Mouse (Mus musculus) intestine, embryonic 16.5 days (tissue): ENCODE measurements around the gene Ttll13. TPM values are rescaled to one million over a fixed set of nuclear protein-coding genes. Genes with fewer than 3 reads are reported as not detected.

Source experiments
- ATAC-seq: fragments of 200-750 bp; cut with Nextera tagmentation; 2 replicates; pipeline ENCODE4 v1.8.0; 2017; ENCODE audit warnings: moderate TSS enrichment, moderate library complexity
- H3K27ac ChIP-seq: fragments of 300-500 bp; sonication (generic); 2 replicates; pipeline ENCODE4 v1.5.1; 2014; ENCODE audit warnings: mild to moderate bottlenecking, low read length
- H3K27me3 ChIP-seq: fragments of 300-500 bp; sonication (generic); replicated peaks from 2 replicates; pipeline ENCODE4 v1.6.1; 2014; ENCODE audit warnings: low read length, control low read depth, mixed read lengths; ENCODE audit not compliant: control insufficient read depth, insufficient read depth
- H3K36me3 ChIP-seq: fragments of 300-500 bp; sonication (generic); 2 replicates; pipeline ENCODE4 v1.6.1; 2014; ENCODE audit warnings: low read length, control low read depth; ENCODE audit not compliant: control insufficient read depth, insufficient read depth
- H3K4me1 ChIP-seq: fragments of 300-500 bp; sonication (generic); 2 replicates; pipeline ENCODE4 v1.6.1; 2014; ENCODE audit warnings: low read length, control low read depth, mixed read lengths; ENCODE audit not compliant: control insufficient read depth, insufficient read depth
- H3K4me2 ChIP-seq: fragments of 300-500 bp; sonication (generic); 2 replicates; pipeline ENCODE4 v1.6.1; 2014; ENCODE audit warnings: low read depth, low read length, control low read depth
- H3K4me3 ChIP-seq: fragments of 300-500 bp; sonication (generic); 2 replicates; pipeline ENCODE4 v1.5.1; 2014; ENCODE audit warnings: mild to moderate bottlenecking, low read length
- H3K9ac ChIP-seq: fragments of 300-500 bp; sonication (generic); 2 replicates; pipeline ENCODE4 v1.6.1; 2014; ENCODE audit warnings: low read depth, low read length
- H3K9me3 ChIP-seq: fragments of 300-500 bp; sonication (generic); 2 replicates; pipeline ENCODE4 v1.6.1; 2016; ENCODE audit warnings: low read length, control low read depth; ENCODE audit not compliant: control insufficient read depth
- WGBS: fragments of 180-500 bp; shearing (Covaris S2); extraction: QIAGEN DNeasy Blood & Tissue Kit; methylation state at CpG from one replicate; pipeline ENCODE4 v1.1.7; 2014; 5-methylcytosine and 5-hydroxymethylcytosine counted together
- polyA plus RNA-seq: library from polyadenylated mRNA; unstranded; fragments of >200 nt; fragmentation: Nextera tagmentation; extraction: Ambion mirVana; gene quantifications from 2 replicates; pipeline ENCODE4 v1.2.1, GENCODE M21; 2015

Ttll13 gene
- polyA plus RNA-seq, 1 experiment from 2014 or later: 0.56 TPM

GRCm38 (mm10) chr7:80246859-80247258, 683 bp downstream of the Ttll13 start:
- Histone ChIP-seq H3K4me3 (peak overlapping the region; percentile 66), H3K9ac (0 out of 2 replicates have a peak overlapping the region, but pooled peaks have one; percentile 77), H3K4me1 (0 out of 2 replicates have a peak, but pooled peaks cover 3% of the 10 kb centered on the region), H3K27me3 (no peaks in the 10 kb centered on the region), H3K36me3 (no peaks in the 10 kb centered on the region), H3K4me2 (peak overlapping the region; percentile 73; the same call in 1 of the 2 replicates), H3K27ac (no peak overlapping the region), H3K9me3 (no peaks in the 10 kb centered on the region)
- WGBS: 51% methylated on average over 7 of the region's 7 CpGs
- no peak for ATAC-seq

GRCm38 (mm10) chr7:80252437-80252836, 6.3 kb downstream of the Ttll13 start:
- ATAC-seq: no peak
- Histone ChIP-seq H3K9me3 (no peaks in the 10 kb centered on the region), H3K4me2 (no peak overlapping the region), H3K4me1 (0 out of 2 replicates have a peak, but pooled peaks cover 3% of the 10 kb centered on the region), H3K27ac (no peak overlapping the region), H3K27me3 (no peaks in the 10 kb centered on the region), H3K36me3 (no peaks in the 10 kb centered on the region), H3K9ac (no peak overlapping the region), H3K4me3 (no peak overlapping the region)
- 80% methylated on average over 7 of the region's 7 CpGs for WGBS

GRCm38 (mm10) chr7:80252886-80253285, 6.7 kb downstream of the Ttll13 start:
- Histone ChIP-seq H3K9me3 (no peaks in the 10 kb centered on the region), H3K4me2 (no peak overlapping the region), H3K9ac (no peak overlapping the region), H3K4me1 (0 out of 2 replicates have a peak, but pooled peaks cover 3% of the 10 kb centered on the region), H3K36me3 (no peaks in the 10 kb centered on the region), H3K27me3 (no peaks in the 10 kb centered on the region), H3K27ac (no peak overlapping the region), H3K4me3 (no peak overlapping the region)
- 76% methylated on average over 11 of the region's 11 CpGs for WGBS
- no peak for ATAC-seq

GRCm38 (mm10) chr7:80255981-80256380, 9.8 kb downstream of the Ttll13 start:
- WGBS: 72% methylated on average over 2 of the region's 2 CpGs
- H3K4me1 ChIP-seq: peaks cover 3% of the 10 kb centered on the region; the same call in 1 of the 2 replicates
- no peaks in the 10 kb centered on the region for H3K36me3 ChIP-seq
- no peak overlapping the region for H3K9ac ChIP-seq
- no peak overlapping the region for H3K4me2 ChIP-seq
- H3K27ac ChIP-seq: no peak overlapping the region
- no peak for ATAC-seq
- H3K4me3 ChIP-seq: no peak overlapping the region
- H3K9me3 ChIP-seq: no peaks in the 10 kb centered on the region
- no peaks in the 10 kb centered on the region for H3K27me3 ChIP-seq

GRCm38 (mm10) chr7:80257706-80258105, 11.5 kb downstream of the Ttll13 start:
- Histone ChIP-seq H3K4me2 (no peak overlapping the region), H3K9me3 (no peaks in the 10 kb centered on the region), H3K27me3 (no peaks in the 10 kb centered on the region), H3K27ac (no peak overlapping the region), H3K4me3 (no peak overlapping the region), H3K9ac (no peak overlapping the region), H3K36me3 (no peaks in the 10 kb centered on the region), H3K4me1 (peaks cover 9% of the 10 kb centered on the region)
- WGBS: 69% methylated on average over 2 of the region's 2 CpGs
- no peak for ATAC-seq

GRCm38 (mm10) chr7:80260625-80261371, 14.6 kb downstream of the Ttll13 start, which contains the start of gene Ngrn:
Gene Ngrn, plus strand, starts transcription at chr7:80261215.
- ATAC-seq: peak; percentile 92
- 25% methylated on average over 40 of the region's 40 CpGs for WGBS

GRCm38 (mm10) chr7:80261372-80261990, 15.3 kb downstream of the Ttll13 start:
- under 1% methylated on average over 31 of the region's 32 CpGs for WGBS
- Histone ChIP-seq H3K27me3 (no peaks in the 10 kb centered on the region), H3K9me3 (no peaks in the 10 kb centered on the region), H3K27ac (peak overlapping the region; percentile 80), H3K4me3 (peak overlapping the region; percentile 83), H3K4me2 (peak overlapping the region; percentile 87), H3K36me3 (peaks cover 7% of the 10 kb centered on the region), H3K9ac (peak overlapping the region; percentile 88), H3K4me1 (peaks cover 9% of the 10 kb centered on the region)
- peak; percentile 75 for ATAC-seq

More at GRCm38 (mm10) chr7:80260625-80261371, 14.6 kb downstream of the Ttll13 start, which contains the start of gene Ngrn:
- Histone ChIP-seq H3K36me3 (peaks cover 7% of the 10 kb centered on the region), H3K4me1 (peaks cover 9% of the 10 kb centered on the region), H3K27me3 (no peaks in the 10 kb centered on the region), H3K4me2 (peak within 1 kb of the TSS; percentile 87), H3K9me3 (no peaks in the 10 kb centered on the region), H3K4me3 (peak within 1 kb of the TSS; percentile 83), H3K9ac (peak within 1 kb of the TSS; percentile 88), H3K27ac (peak within 1 kb of the TSS; percentile 80)

GRCm38 (mm10) chr7:80264606-80265005, 18.4 kb downstream of the Ttll13 start:
- Histone ChIP-seq H3K4me3 (no peak overlapping the region), H3K9ac (no peak overlapping the region)

GRCm38 (mm10) chr7:80267764-80268163, 21.6 kb downstream of the Ttll13 start:
- Histone ChIP-seq H3K4me3 (no peak overlapping the region), H3K36me3 (peaks cover 11% of the 10 kb centered on the region), H3K9ac (no peak overlapping the region), H3K4me1 (peaks cover 12% of the 10 kb centered on the region), H3K27ac (no peak overlapping the region), H3K27me3 (no peaks in the 10 kb centered on the region), H3K4me2 (no peak overlapping the region), H3K9me3 (no peaks in the 10 kb centered on the region)
- ATAC-seq: no peak
- WGBS: 70% methylated on average over 1 of the region's 1 CpGs

More at GRCm38 (mm10) chr7:80264606-80265005, 18.4 kb downstream of the Ttll13 start:
- WGBS: 94% methylated on average over 12 of the region's 12 CpGs
- H3K27ac ChIP-seq: no peak overlapping the region
- no peak overlapping the region for H3K4me2 ChIP-seq
- H3K27me3 ChIP-seq: no peaks in the 10 kb centered on the region
- peaks cover 16% of the 10 kb centered on the region for H3K4me1 ChIP-seq
- no peaks in the 10 kb centered on the region for H3K9me3 ChIP-seq
- peaks cover 11% of the 10 kb centered on the region for H3K36me3 ChIP-seq
- no peak for ATAC-seq
